Mouse (Mus musculus) bone marrow macrophage, adult 2 months (primary cell): ENCODE data around the gene Atp6ap1. TPM values are rescaled to one million over a fixed set of nuclear protein-coding genes. Genes with fewer than 3 reads are reported as not detected.

Experiments used
- H3K27ac ChIP-seq: 2 replicates; pipeline ENCODE4 v1.5.1; 2012; ENCODE audit warnings: low read depth, low read length; ENCODE audit not compliant: insufficient read depth
- H3K4me1 ChIP-seq: 2 replicates; pipeline ENCODE4 v1.6.1; 2012; ENCODE audit warnings: low read length; ENCODE audit not compliant: control insufficient read depth, insufficient read depth
- H3K4me3 ChIP-seq: 2 replicates; pipeline ENCODE4 v1.5.1; 2012; ENCODE audit warnings: mild to moderate bottlenecking, low read length, moderate library complexity; ENCODE audit not compliant: insufficient read depth
- CTCF ChIP-seq: IDR thresholded peaks from 2 replicates; pipeline ENCODE4 v1.5.1; 2012; ENCODE audit warnings: low read depth, mild to moderate bottlenecking, low read length, moderate library complexity
- POLR2A ChIP-seq: IDR thresholded peaks from 2 replicates; pipeline ENCODE4 v1.6.1; 2012; ENCODE audit warnings: mild to moderate bottlenecking, low read depth, low read length, borderline replicate concordance
- polyA plus RNA-seq: library from polyadenylated mRNA; stranded (reverse); fragments of >200 nt; gene quantifications from 2 replicates; pipeline ENCODE4 v1.2.4, GENCODE M21; 2012; ENCODE audit not compliant: missing spikeins, insufficient read depth, insufficient read length

Gene Atp6ap1
- polyA plus RNA-seq, 1 experiment, result 529 TPM

DNA sequence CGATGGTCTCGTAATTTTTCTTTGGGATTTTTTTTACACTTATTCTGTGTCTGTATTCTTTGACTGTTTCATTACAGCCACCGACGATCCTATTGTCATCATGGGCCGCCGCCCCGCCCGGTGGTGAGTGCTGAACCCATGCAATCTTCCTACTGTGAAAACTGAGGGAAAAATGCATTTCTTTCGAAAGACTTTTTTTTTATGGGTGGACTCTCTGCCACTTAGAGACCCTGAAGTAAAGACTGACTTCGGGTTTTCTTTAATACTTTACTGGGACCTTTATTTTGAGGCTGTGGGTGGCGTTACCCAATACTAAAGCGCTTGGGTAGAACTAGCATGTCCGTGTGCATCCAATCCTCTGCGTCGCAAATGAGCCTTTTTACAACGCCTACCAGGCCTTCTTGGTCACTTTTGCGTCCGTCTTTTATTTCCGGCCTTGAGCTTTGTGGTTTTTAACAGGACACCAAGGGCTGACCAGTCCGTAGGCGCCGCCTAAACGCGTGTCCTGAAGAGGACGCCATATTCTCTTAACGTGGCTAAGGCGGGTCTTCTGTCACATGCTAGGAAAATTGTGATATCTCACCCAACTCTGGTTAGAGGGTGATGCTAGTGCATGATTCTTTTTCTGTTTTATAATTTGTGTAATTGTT, 25.9 kb upstream of the Atp6ap1 start:
- Histone ChIP-seq H3K27ac (peak overlapping the region; percentile 96), H3K4me3 (peak overlapping the region; percentile 90), H3K4me1 (peaks cover 9% of the 10 kb centered on the region)
- TF ChIP-seq POLR2A (no peak), CTCF (no peak)

- TF ChIP-seq POLR2A (no peak), CTCF (no peak)
- peak overlapping the region; percentile 68 for H3K27ac ChIP-seq
- H3K4me3 ChIP-seq, result peak overlapping the region; percentile 10
- peaks cover 20% of the 10 kb centered on the region for H3K4me1 ChIP-seq
Measured at GRCm38 (mm10) chrX:74273422-74274322, 23.2 kb upstream of the Atp6ap1 start.

- H3K4me1 ChIP-seq, result peaks cover 16% of the 10 kb centered on the region
- no peak overlapping the region for H3K4me3 ChIP-seq
- H3K27ac ChIP-seq, result peak overlapping the region; percentile 95
- no peak for TF ChIP-seq POLR2A
- TF ChIP-seq CTCF, result no peak
Measured at GRCm38 (mm10) chrX:74277916-74278315, 19.0 kb upstream of the Atp6ap1 start.

- peaks cover 18% of the 10 kb centered on the region for H3K4me1 ChIP-seq
- TF ChIP-seq CTCF (no peak), POLR2A (0 out of 2 replicates have a peak, but pooled peaks have one; percentile 43)
- peak overlapping the region; percentile 90 for H3K27ac ChIP-seq
- H3K4me3 ChIP-seq, result peak overlapping the region; percentile 71
Measured at GRCm38 (mm10) chrX:74281041-74281731, 15.7 kb upstream of the Atp6ap1 start.

- Histone ChIP-seq H3K4me1 (peaks cover 16% of the 10 kb centered on the region), H3K4me3 (peak within 1 kb of the TSS; percentile 82), H3K27ac (peak within 1 kb of the TSS; percentile 90)
- TF ChIP-seq CTCF (no peak), POLR2A (no peak)
Measured at GRCm38 (mm10) chrX:74281732-74282394, 15.0 kb upstream of the Atp6ap1 start, which contains the start of the genes Taz and Dnase1l1. Taz (plus strand) TSS chrX:74281912. Dnase1l1 (minus strand) TSS chrX:74282337.

DNA sequence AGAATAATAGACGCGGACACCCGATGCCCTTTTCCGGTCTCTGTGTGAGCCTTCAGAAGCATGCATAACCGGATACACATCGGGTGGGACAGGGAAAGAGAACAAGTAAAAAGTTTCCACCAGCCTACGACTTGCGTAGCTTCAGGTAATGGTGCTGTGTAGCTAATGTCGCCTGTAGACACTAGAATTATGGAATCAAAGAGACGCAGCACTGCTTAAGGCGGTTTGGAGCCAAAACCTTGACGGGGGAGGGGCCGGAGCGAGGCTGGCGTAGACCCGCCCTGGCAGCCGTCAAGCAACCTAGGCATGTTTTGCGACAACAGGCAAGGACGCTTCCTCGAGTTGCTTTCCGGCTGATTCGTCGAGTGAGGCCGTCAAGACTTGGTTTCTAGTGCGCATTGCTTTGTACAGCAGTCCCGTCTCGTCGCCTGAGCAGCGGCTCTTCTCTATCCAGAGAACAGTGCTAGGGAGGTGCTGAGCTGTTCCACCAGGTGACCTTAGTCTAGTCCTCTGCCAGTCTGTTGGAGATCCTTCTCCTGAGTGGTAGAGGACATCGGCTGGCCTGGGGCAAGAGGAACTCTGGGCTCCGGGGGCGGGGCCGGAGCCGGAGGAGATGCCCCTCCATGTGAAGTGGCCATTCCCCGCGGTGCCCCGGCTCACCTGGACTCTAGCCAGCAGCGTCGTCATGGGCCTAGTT, 14.4 kb upstream of the Atp6ap1 start:
- no peak for TF ChIP-seq POLR2A
- no peak for TF ChIP-seq CTCF
- Histone ChIP-seq H3K4me1 (peaks cover 9% of the 10 kb centered on the region), H3K27ac (peak overlapping the region; percentile 83), H3K4me3 (peak overlapping the region; percentile 82)

DNA sequence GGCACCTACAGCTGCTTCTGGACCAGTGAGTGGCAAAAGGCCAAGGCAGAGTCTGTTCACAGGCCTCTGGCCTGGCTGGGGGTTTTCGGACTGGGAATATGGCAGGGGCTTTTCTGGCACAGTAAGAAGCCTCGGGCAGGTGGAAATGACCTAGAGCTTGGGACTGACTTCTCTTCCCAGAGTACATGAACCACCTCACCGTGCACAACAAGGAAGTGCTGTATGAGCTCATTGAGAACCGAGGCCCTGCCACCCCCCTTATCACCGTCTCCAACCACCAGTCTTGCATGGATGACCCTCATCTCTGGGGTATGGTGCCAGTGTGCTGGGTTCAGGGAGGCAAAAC, 13.8 kb upstream of the Atp6ap1 start:
- Histone ChIP-seq H3K27ac (peak overlapping the region; percentile 83), H3K4me3 (peak overlapping the region; percentile 82), H3K4me1 (peaks cover 9% of the 10 kb centered on the region; the same call in 1 of the 2 replicates)
- TF ChIP-seq CTCF, result no peak
- no peak for TF ChIP-seq POLR2A

DNA sequence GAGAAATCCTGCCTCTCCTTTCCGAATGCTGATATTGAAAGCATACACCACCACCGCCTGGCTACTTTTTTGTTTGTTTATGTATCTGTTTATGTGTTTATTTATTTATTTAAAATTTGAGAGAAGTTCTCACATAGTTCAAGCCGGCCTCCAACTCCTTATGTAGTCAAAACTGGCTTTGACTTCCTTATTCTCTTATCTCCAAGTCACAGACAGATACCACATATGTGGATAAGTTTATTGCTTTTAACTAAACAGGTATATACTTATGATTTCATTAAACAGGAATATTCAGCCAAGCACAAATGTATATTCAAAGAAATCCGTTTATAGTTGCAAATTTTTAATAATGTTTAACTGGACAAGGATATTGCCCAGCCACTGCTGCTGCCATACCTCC, 3.5 kb upstream of the Atp6ap1 start:
- Histone ChIP-seq H3K4me3 (no peak overlapping the region), H3K4me1 (peaks cover 1% of the 10 kb centered on the region), H3K27ac (no peak overlapping the region)
- TF ChIP-seq CTCF, result no peak
- no peak for TF ChIP-seq POLR2A

- TF ChIP-seq CTCF, result no peak
- no peak for TF ChIP-seq POLR2A
- H3K4me3 ChIP-seq, result peak overlapping the region; percentile 36
- peaks cover 28% of the 10 kb centered on the region for H3K4me1 ChIP-seq
- peak overlapping the region; percentile 26 for H3K27ac ChIP-seq
Measured at GRCm38 (mm10) chrX:74298348-74298747, 1.5 kb downstream of the Atp6ap1 start.
